Comparison of ENCODE assay signal across 20 mouse cellular contexts in the genomic region with DNA sequence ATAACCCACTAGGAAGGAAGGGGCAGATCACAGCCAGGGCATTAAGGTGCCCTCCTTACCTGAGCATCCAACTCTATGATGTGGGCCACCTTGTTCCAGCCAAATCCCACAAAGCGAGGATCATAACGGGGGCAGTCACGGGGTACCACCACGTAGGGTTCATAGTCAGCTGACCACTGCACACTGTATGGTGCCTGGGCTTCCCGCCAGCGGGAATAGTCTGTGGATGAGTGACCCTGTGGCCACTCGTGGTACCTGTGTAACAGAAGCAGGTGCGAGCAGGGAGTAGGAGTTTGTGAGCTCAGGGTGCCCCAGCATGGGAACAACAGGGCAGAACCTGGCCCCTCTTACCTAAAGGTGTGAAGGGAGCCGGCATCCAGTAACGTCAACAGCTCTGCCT. TPM values are rescaled to one million over a fixed set of nuclear protein-coding genes. Genes with fewer than 3 reads are reported as not detected.
DNase-seq lines count a peak whose midpoint lies in the region; ATAC-seq lines count a peak whose summit lies in the region.
"Had no signal": no experiment of that assay in that cellular context is flagged by ENCODE, and none has a peak within 500 bp of the region (broad histone marks: within the 10 kb centered on the region; RNA-seq: fewer than 3 reads in every experiment).

No protein-coding gene starts in this region.

- no peaks in the 10 kb centered on the region; the same call in 1 of the 2 replicates for H3K36me3 ChIP-seq in embryonic facial prominence, embryonic 11.5 days (replicated peaks; ENCODE audit: control insufficient read depth, insufficient read depth, low read depth, low read length)
- peaks cover 53% of the 10 kb centered on the region for H3K36me3 ChIP-seq in embryonic facial prominence, embryonic 10.5 days (replicated peaks)

- peaks cover under 1% of the 10 kb centered on the region; the same call in 1 of the 2 replicates for H3K27me3 ChIP-seq in embryonic facial prominence, embryonic 11.5 days (ENCODE audit: control insufficient read depth, insufficient read depth, low read length)
- H3K27me3 ChIP-seq in embryonic facial prominence, embryonic 10.5 days (replicated peaks; ENCODE audit: low read depth, poor library complexity, severe bottlenecking), result peaks cover 21% of the 10 kb centered on the region

- DNase-seq in embryonic facial prominence, embryonic 11.5 days (ENCODE audit: low spot score), result no peak
- DNase-seq in embryonic facial prominence, embryonic 10.5 days (ENCODE audit: low spot score), result no peak
- DNase-seq in heart, adult 11 months, result peak; percentile 90
- DNase-seq in heart, adult 8-10 months (ENCODE audit: low spot score), result no peak
- peak; percentile 6 for DNase-seq in right cerebral cortex, postnatal 4 days
- DNase-seq in right cerebral cortex, postnatal 10 days (ENCODE audit: low spot score in 2 of 2), result no peak
- DNase-seq: adrenal gland, adult 2 months; adrenal gland, postnatal 25 days; cerebellum, adult 11 months; cerebellum, adult 9-10 months; cerebellum, postnatal 36 days; embryo, embryonic 11 days had no signal

- 89% methylated on average over 10 of the region's 10 CpGs for WGBS in embryonic facial prominence, embryonic 11.5 days
- WGBS in embryonic facial prominence, embryonic 10.5 days, result 92% methylated on average over 10 of the region's 10 CpGs

- peaks cover 4% of the 10 kb centered on the region for H3K4me1 ChIP-seq in embryonic facial prominence, embryonic 11.5 days (ENCODE audit: control insufficient read depth, insufficient read depth, low read length)
- peaks cover 26% of the 10 kb centered on the region for H3K4me1 ChIP-seq in embryonic facial prominence, embryonic 10.5 days

- no peaks in the 10 kb centered on the region for H3K9me3 ChIP-seq in embryonic facial prominence, embryonic 11.5 days (replicated peaks; ENCODE audit: control insufficient read depth, low read length)
- no peaks in the 10 kb centered on the region for H3K9me3 ChIP-seq in embryonic facial prominence, embryonic 10.5 days
- H3K9me3 ChIP-seq: embryonic facial prominence, embryonic 13.5 days; embryonic facial prominence, embryonic 15.5 days; forebrain, embryonic 10.5 days; forebrain, embryonic 12.5 days had no signal

- no peak overlapping the region for H3K4me3 ChIP-seq in embryonic facial prominence, embryonic 11.5 days (ENCODE audit: low read depth, low read length)
- H3K4me3 ChIP-seq in embryonic facial prominence, embryonic 10.5 days, result no peak overlapping the region
- H3K4me3 ChIP-seq: embryonic facial prominence, embryonic 13.5 days; embryonic facial prominence, embryonic 15.5 days; erythroblast, embryonic 14.5 days; forebrain, embryonic 10.5 days; forebrain, embryonic 12.5 days had no signal

- H3K27ac ChIP-seq in embryonic facial prominence, embryonic 11.5 days (replicated peaks; ENCODE audit: low read depth, low read length), result no peak overlapping the region
- H3K27ac ChIP-seq in embryonic facial prominence, embryonic 10.5 days (replicated peaks), result no peak overlapping the region
- H3K27ac ChIP-seq: embryonic facial prominence, embryonic 13.5 days; embryonic facial prominence, embryonic 15.5 days; forebrain, embryonic 10.5 days; forebrain, embryonic 12.5 days had no signal

- ATAC-seq in embryonic facial prominence, embryonic 11.5 days (replicated peaks; ENCODE audit: insufficient number of reproducible peaks, low FRiP score, low TSS enrichment, low read depth), result 0 out of 2 replicates have a peak, but pooled peaks have one; percentile 9
- ATAC-seq: forebrain, embryonic 16.5 days had no signal

- no peak overlapping the region for H3K4me2 ChIP-seq in embryonic facial prominence, embryonic 11.5 days (ENCODE audit: low read depth, low read length)
- H3K4me2 ChIP-seq: embryonic facial prominence, embryonic 13.5 days; embryonic facial prominence, embryonic 15.5 days; forebrain, embryonic 12.5 days had no signal

- no peak overlapping the region for H3K9ac ChIP-seq in embryonic facial prominence, embryonic 11.5 days (replicated peaks; ENCODE audit: low read length)
- H3K9ac ChIP-seq: embryonic facial prominence, embryonic 13.5 days; embryonic facial prominence, embryonic 15.5 days; forebrain, embryonic 12.5 days had no signal

RNA-seq across cellular contexts. Expression of gene Pex16, which starts 8.9 kb away (rescaled TPM):
- polyA plus RNA-seq in embryonic facial prominence, embryonic 11.5 days (2014; fragmentation: Nextera tagmentation; extraction: Ambion mirVana), result 11.7 and 14.3 TPM in 2 replicates
- 18.6 and 22.4 TPM in 2 replicates for polyA plus RNA-seq in embryonic facial prominence, embryonic 10.5 days (2016; fragmentation: Nextera tagmentation; extraction: Ambion mirVana)
- total RNA-seq in heart, adult 8-10 months (2022), result 10 to 100 TPM; 22.2 to 28.5 (median 25.3) TPM

RNA-seq across cellular contexts. Expression of gene Large2, which starts 9.1 kb away (rescaled TPM):
- polyA plus RNA-seq in embryonic facial prominence, embryonic 11.5 days (2014; fragmentation: Nextera tagmentation; extraction: Ambion mirVana), result 5.8 and 6.6 TPM in 2 replicates
- 10.2 and 12.4 TPM in 2 replicates for polyA plus RNA-seq in embryonic facial prominence, embryonic 10.5 days (2016; fragmentation: Nextera tagmentation; extraction: Ambion mirVana)
- under 1 TPM in 1 of 4 experiments, not detected in 3; 0.75 TPM for total RNA-seq in heart, adult 8-10 months (2022)
- total RNA-seq: MEL had no signal
- polyA plus RNA-seq: erythroblast, embryonic 14.5 days had no signal

RNA-seq across cellular contexts. Expression of gene 1700029I15Rik, which starts 16.8 kb away (rescaled TPM):
- 1.6 and 1.9 TPM in 2 replicates for polyA plus RNA-seq in embryonic facial prominence, embryonic 11.5 days (2014; fragmentation: Nextera tagmentation; extraction: Ambion mirVana)
- polyA plus RNA-seq in embryonic facial prominence, embryonic 10.5 days (2016; fragmentation: Nextera tagmentation; extraction: Ambion mirVana), result 2.5 and 3.6 TPM in 2 replicates
- 1 to 10 TPM in 2 of 4 experiments, under 1 TPM in 2; 0.26 to 1.5 (median 0.86) TPM for total RNA-seq in heart, adult 8-10 months (2022)

RNA-seq across cellular contexts. Expression of gene Mapk8ip1, which starts 35.5 kb away (rescaled TPM):
- polyA plus RNA-seq in embryonic facial prominence, embryonic 11.5 days (2014; fragmentation: Nextera tagmentation; extraction: Ambion mirVana), result 18.8 and 21.9 TPM in 2 replicates
- 36.0 and 37.1 TPM in 2 replicates for polyA plus RNA-seq in embryonic facial prominence, embryonic 10.5 days (2016; fragmentation: Nextera tagmentation; extraction: Ambion mirVana)
- 1 to 10 TPM; 3.4 to 4.6 (median 3.9) TPM for total RNA-seq in heart, adult 8-10 months (2022)
- total RNA-seq: common myeloid progenitor, adult 5-6 weeks had no signal

Comparison
In these comparisons a context has a peak if more than half of its experiments do, and no peak if none do; other contexts are left out.
1. DNase-seq: peak in heart, adult 11 months (single experiment) and right cerebral cortex, postnatal 4 days (single experiment); none in embryonic facial prominence, embryonic 11.5 days (single experiment), embryonic facial prominence, embryonic 10.5 days (single experiment), heart, adult 8-10 months (single experiment) and right cerebral cortex, postnatal 10 days (0 of 2).